Mouse (Mus musculus) cerebellum, adult (tissue): Measurements from ENCODE around the gene Fgfr2.

Experiments used
- ATAC-seq: cut with Nextera tagmentation; 2 replicates; pipeline ENCODE4 v1.9.2; 2017; ENCODE audit warnings: mild to moderate bottlenecking, moderate library complexity, mixed read lengths; ENCODE audit not compliant: insufficient number of reproducible peaks, low FRiP score, low TSS enrichment

Fgfr2 gene

GRCm38 (mm10) chr7:131345856-131346541 is 1777.2 kb downstream of the Fgfr2 start:
- no peak; the same call in 1 of the 2 replicates for ATAC-seq

DNA sequence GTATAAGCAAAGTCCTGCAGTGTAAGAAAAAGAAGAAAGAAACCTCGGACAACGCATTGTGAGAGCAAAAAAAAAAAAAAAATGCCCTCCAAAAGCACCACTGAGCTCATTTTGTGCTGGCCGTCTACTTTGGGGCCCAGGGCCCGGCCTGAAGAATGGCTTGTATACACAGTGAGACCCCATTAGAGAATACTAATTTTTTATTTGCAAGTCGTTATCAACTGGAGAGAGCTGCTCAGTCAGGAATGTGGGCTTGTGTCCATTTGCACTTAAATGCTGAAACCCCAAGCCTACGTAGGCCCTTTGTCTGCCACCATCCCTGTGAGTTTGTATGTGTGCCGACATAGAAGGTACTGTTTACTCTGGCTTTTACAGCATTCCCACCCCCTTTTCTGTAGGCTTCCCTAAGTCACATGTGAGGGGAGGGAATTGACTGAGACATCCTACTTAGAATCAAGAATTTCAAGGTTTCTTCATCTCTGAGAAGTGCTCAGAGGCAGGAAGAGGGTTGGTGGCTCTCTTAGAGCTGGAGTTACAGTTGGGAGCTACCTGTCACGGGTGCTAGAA is 1785.6 kb downstream of the Fgfr2 start:
- ATAC-seq = no peak

- no peak for ATAC-seq
Observed at GRCm38 (mm10) chr7:131333564-131333963, 1789.6 kb downstream of the Fgfr2 start, which contains the start of gene Fam24a. Fam24a (plus strand) TSS chr7:131333864.

DNA sequence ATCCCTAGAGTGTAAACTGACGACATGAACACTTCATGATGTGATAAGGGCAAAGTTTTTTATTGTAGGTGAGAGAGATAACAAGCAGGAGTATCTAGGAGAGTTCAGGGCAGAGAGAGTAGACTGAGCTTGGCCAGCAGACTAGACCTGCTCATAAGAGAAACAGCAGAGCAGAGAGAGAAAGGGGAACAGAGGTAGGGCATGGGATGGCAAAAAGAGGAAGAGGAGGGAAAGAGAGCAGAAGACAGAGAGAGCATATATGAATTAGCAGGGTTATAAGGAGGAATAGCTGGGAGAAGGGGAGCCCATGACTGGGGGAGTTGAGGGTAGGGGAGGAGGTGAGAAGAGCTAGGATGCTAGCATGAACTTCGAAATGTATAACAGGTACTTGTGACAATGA is 1791.5 kb downstream of the Fgfr2 start:
- no peak for ATAC-seq

DNA sequence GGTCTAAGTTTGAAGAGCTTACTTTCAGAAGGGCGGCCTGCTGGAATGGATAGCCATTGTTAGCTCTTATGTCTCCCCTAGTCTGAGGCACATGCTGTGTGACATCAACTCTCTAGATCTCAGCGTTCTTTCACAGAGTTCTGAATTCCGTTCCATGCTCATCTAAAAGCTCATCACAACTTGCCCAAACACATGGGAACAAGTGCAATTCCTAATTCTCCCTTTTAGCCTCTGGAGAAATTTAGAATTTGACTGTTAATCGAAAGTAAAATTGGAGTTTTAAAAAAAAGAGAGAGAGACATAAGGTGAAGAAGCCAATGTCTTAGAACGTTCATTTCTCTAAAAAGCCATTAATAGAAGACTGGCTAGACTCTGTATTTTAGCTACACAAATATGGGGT is 1793.7 kb downstream of the Fgfr2 start, which contains the start of gene Fam24b:
Fam24b (minus strand) TSS at position 101 of the 400 bp plus-strand sequence.
- ATAC-seq = no peak

- no peak for ATAC-seq
Observed at GRCm38 (mm10) chr7:131327054-131327453, 1796.1 kb downstream of the Fgfr2 start.

DNA sequence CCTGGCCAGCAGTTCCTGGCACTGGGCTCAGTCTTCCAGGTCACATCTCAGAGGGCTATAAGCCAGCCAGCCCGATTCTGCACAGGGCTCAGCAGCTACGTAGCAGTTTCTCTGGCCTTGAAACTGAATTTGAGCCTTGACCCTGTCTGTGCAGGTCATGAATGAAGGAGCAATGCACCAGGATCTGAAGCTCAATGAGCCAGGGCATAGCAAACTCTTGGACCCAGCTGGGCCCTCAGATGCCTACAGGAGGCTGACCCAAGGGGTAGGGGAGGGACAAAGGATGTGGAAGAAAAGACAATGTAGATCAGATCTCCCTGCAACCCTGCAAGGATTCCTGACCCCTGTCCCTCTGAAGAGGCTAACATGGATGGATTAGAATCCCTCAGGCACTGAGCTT is 1801.0 kb downstream of the Fgfr2 start, which contains the start of gene Cuzd1:
Cuzd1 (minus strand) TSS at position 101 of the 400 bp plus-strand sequence.
- no peak for ATAC-seq

DNA sequence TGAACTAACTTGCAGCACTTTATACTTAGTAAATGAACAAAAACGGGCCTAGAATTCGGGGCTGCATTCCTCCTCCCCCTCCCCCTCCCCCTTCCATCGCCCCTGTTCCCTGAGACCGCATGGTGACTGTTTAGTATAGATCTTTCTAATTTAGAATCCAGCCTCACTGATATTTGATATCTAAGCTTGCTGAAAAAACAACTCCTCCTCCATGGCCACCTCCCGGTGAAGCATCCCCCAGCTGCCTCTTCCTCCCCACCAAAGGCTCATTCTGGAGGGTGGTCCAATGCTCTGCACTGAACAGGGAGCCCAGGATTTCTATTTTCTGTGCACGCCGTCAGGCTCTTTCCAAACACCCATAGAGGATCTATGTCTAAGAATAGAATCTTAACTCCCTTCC is 1804.8 kb downstream of the Fgfr2 start:
- no peak for ATAC-seq

DNA sequence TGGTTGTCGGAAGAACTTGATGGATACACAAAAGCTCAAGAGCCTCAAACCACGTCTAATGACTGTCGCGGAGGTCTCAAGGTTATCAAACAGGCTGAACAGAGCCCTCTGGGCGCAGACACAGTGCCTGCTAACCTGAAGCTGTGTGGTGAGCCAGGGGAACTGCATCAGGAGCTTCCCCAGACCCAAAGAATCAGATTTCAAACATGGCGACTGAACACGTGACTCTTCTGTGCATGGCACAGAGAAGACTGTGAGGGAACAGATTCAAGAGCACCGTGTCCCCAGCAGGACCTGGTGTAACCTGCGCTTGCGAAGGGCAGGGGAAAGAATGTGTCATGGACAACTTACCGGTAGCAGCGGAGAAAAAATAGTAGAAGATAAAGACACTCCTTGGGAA is 1805.6 kb downstream of the Fgfr2 start:
- no peak for ATAC-seq

GRCm38 (mm10) chr7:131314493-131314892 is 1808.7 kb downstream of the Fgfr2 start:
- ATAC-seq = no peak

GRCm38 (mm10) chr7:131306733-131307132 is 1816.4 kb downstream of the Fgfr2 start:
- ATAC-seq = no peak

DNA sequence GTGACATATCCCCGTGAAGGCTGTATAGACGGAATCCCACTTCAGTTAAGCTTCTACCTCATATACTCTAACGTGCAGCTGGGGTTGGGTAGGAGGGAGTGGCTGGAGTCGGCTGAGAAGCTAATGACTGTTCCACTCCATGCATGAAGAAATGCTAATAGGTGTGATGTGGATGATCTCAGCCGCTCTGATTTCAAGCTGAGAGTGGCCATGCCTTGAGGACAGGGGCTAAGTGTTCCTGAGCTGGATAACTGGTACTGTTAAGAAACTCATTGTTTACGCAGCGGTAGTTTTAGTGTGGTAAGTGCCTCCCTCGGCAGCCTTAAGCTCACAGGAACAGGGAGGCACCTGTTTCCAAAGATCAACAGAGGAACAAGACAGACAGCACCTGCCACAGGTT is 1819.8 kb downstream of the Fgfr2 start:
- ATAC-seq = no peak

DNA sequence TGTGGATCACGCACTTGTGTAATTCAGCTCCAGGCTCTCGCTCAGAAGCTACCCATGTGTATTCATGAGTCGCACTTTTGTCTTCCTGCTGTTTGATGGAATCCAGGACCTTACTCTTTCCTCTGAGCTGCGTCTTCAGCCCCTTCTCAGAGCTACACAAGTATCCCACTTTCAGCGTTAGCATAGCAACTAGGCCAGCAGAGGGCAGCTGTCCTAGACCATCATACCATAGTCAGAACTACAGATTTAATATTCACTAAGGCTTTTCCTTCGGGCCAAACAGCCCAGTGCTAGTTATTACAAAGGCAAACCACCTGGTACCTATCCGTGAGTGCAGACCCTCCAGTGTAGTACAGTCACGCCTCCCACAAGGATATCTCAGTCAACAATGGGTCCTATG is 1826.0 kb downstream of the Fgfr2 start:
- ATAC-seq = no peak

DNA sequence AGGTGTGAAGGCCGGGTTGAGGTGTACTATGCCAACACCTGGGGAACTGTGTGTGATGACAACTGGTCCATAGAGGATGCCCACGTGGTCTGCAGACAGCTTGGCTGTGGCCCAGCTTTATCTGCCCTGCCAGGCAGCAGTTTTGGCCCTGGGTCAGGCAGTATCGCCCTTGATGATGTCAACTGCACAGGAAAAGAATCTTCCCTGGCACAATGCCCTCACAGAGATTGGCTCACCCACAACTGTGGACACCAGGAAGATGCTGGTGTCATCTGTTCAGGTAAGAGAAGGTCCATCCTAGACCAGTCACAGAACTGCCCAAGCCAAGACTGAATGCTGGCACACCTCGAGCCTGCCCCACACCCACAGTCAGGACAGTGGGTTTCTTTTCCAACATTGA is 1857.3 kb downstream of the Fgfr2 start:
- no peak for ATAC-seq

- no peak for ATAC-seq
Observed at GRCm38 (mm10) chr7:131264251-131264650, 1858.9 kb downstream of the Fgfr2 start.

DNA sequence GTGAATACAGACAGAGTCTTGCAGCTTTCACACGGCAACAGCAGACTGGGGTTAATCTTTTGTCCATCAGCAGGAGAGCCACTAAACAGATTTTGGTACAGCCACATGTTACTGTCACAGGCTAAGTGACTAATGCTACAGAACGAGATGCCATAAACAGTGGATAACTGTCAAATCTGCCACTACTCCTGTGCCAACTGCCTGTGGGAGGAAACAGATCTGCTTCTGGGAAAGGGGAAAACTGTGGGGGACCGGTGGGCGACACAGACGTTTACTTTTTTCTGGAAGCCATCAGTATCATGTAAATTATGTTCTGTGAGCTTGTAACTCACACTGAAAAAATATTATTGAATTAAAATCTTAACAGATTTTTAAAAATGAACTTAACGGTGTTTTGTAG is 1862.2 kb downstream of the Fgfr2 start:
- no peak for ATAC-seq

DNA sequence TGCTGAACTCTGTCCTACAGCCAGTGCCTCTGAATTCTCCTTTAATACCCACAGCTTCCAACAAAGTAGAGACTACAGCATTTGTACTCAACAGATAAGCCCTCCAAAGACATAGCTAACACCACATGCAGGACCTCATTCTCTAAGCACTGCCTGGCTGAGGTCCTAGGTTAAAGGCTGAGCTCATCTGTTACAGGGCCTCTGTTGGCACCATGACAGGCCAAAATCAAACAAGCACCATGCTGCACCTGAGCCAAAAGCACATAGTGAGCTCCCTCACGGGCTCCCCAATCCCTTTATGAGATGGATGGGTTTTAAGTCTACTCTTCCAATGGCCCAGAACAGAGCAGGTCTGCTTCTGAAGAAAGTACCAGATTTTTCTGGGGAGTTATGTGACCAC is 1865.8 kb downstream of the Fgfr2 start:
- no peak for ATAC-seq

GRCm38 (mm10) chr7:131256841-131257240 is 1866.3 kb downstream of the Fgfr2 start:
- ATAC-seq = no peak

- ATAC-seq = no peak
Observed at GRCm38 (mm10) chr7:131244993-131245392, 1878.2 kb downstream of the Fgfr2 start.

DNA sequence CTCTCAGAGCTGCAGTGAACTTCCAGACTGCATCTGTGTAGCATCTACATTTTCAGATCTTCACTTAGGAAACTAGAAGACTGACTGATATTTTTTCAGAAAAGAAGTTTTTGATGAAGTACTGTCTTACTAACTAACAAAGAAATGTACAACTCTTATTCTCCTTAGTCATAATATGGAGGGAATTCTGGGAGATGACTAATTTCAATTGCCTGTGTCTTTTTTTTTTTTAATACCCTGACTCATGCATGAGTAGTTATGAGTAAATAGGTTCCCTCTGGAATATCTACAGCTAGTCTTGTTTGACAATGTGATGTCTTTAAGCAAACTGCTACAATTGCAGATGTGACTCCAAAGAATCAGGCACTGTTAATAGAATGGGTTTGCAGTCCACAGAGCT is 1887.1 kb downstream of the Fgfr2 start:
- ATAC-seq = no peak

GRCm38 (mm10) chr7:131223086-131223485 is 1900.1 kb downstream of the Fgfr2 start:
- no peak for ATAC-seq

DNA sequence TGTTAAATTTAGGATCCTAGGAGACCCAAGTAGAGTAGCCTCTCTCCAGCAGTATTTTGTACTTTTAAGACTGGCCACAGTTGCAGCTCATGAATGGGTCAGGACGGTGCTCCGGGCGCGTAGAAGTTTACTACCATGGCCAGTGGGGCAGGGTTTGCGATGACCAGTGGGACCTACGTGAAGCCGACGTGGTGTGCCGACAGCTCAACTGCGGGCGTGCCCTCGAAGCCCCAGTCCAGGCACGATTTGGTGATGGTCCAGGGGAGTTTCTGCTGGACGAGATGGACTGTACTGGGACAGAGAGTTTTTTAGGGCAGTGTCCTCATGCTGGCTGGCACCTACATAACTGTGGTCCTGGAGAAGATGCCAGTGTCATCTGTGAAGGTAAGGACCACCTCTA is 1935.2 kb downstream of the Fgfr2 start:
- no peak for ATAC-seq
